Mouse (Mus musculus): ENCODE results near the gene Tjp1. TPM values are rescaled to one million over a fixed set of nuclear protein-coding genes. Genes with fewer than 3 reads are reported as not detected.

Gene Tjp1
- polyA plus RNA-seq, 2 experiments: 1.9 to 4.9 TPM

DNA sequence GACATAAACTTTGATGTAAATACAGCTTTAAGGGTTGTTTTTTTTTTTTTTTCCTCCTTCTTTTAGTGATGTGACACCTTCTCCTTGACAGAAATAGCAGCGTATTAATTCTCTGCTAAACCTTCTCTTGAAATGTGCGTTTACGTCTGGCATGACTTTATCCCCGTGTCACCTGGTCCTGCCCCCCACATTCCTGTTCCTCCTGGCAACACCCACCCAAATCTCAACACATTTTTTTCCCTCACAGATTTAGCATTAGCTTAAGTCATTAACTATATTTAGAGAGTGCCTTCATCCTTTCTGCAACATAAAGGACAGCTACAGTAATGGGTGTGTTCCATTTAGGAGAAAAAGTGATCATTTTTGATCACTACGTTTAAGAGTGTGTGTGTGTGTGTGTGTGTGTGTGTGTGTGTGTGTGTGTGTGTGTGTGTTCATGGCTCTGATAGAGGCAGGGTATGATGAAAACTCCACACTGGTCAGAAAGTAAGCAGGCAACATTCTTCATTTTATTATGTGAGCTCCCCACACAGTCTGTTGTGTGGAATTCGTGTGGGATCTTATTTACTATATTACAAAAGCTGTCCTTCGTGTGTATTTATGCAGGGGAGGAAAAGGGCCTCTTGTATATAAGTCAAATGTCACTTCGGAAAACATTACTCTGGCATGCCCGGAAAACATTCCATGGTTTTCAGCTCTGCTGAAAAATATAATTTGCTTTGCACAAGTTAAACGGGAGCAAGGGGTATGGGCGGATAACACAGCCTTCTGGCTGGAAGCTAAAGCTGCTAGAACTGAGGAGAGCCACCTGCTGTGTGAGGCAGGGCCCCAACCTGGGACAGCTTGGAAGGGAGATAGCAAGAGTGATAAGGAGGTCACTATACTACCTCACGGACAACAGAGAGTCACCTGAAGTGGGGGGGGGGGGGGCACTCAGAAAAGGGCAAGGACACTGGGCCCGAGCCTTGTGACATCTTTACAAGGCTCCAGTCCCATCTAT lies 113.3 kb downstream of the Tjp1 start:
- Histone ChIP-seq H3K4me2 (ENCODE audit: low read depth) (no peak overlapping the region), H3K4me3 (ENCODE audit: insufficient read depth in 1 of 2, low read depth in 2 of 2, low read length in 2 of 2) (no peak overlapping the region), H3K4me1 (replicated peaks; ENCODE audit: control insufficient read depth in 2 of 2, insufficient read depth in 2 of 2, low read length in 1 of 2) (peaks cover 0 to 2% of the 10 kb centered on the region in 2 experiments; a peak in 2 of 4 replicates), H3K9me3 (ENCODE audit: control insufficient read depth, low read length) (no peaks in the 10 kb centered on the region), H3K27ac (no peak overlapping the region), H3K36me3 (replicated peaks; ENCODE audit: control insufficient read depth, insufficient read depth, low read depth) (no peaks in the 10 kb centered on the region), H3K9ac (replicated peaks) (no peak overlapping the region), H3K27me3 (ENCODE audit: control insufficient read depth, insufficient read depth, low read length) (no peaks in the 10 kb centered on the region)
- WGBS (ENCODE audit: insufficient replicate concordance): 55% methylated on average over 13 of the region's 13 CpGs
- DNase-seq (ENCODE audit: low read depth in 3 of 3, low spot score in 3 of 3): no peak
- TF ChIP-seq EP300 (IDR thresholded peaks at IDR 0.05; ENCODE audit: low read depth) (no peak), CTCF (IDR thresholded peaks at IDR 0.05; ENCODE audit: low read depth) (no peak)
- no peak for ATAC-seq (ENCODE audit: insufficient read depth)

DNA sequence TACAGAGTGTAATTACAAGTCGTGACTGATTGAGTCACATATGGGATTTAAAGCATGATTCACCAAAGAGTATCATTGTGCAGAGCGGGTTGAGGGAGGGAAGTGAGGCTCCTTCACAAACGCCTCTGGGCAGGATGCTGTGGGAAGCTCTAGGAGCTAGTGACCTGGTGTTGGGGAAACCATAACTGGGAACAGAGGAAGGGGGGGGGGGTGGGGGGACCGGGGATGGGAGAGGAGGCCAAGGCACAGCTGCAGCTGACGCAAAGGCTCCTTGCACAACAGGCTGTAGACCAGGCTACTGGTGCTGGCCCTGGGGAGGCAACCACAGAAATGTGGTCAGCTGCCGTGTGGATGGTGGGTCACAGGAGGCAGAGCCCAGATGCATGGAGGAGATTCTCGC lies 116.9 kb downstream of the Tjp1 start:
- no peaks in the 10 kb centered on the region for H3K27me3 ChIP-seq (ENCODE audit: control insufficient read depth, insufficient read depth, low read length)

DNA sequence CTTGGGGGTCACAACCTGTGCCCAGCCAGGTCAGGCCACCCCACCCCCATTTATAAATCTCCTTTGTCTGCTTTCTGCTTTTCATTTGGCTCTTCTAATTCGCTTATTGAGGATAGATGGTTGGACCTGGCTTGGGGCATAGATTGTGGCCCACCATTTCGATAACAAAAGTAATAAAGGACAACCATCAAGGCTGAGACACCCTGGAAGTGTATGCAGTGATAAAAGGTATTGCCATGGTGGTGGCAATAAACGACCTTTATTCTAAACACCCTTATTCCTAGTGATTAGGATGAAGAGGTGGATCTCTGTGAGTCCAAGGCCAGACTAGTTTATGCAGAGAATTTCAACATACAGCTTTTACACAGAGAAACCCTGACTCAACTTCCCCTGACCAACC lies 121.2 kb downstream of the Tjp1 start:
- Histone ChIP-seq H3K27me3 (ENCODE audit: control insufficient read depth, insufficient read depth, low read length) (no peaks in the 10 kb centered on the region), H3K9ac (replicated peaks) (no peak overlapping the region), H3K4me2 (ENCODE audit: low read depth) (no peak overlapping the region), H3K4me3 (ENCODE audit: insufficient read depth in 1 of 2, low read depth in 2 of 2, low read length in 2 of 2) (no peak overlapping the region), H3K4me1 (replicated peaks; ENCODE audit: control insufficient read depth in 2 of 2, insufficient read depth in 2 of 2, low read length in 1 of 2) (no peaks in the 10 kb centered on the region; a peak in 1 of 4 replicates), H3K9me3 (ENCODE audit: control insufficient read depth, low read length) (no peaks in the 10 kb centered on the region), H3K36me3 (replicated peaks; ENCODE audit: control insufficient read depth, insufficient read depth, low read depth) (no peaks in the 10 kb centered on the region), H3K27ac (no peak overlapping the region)
- WGBS (ENCODE audit: insufficient replicate concordance): 51% methylated on average over 3 of the region's 3 CpGs
- TF ChIP-seq CTCF (IDR thresholded peaks at IDR 0.05; ENCODE audit: low read depth) (no peak), EP300 (IDR thresholded peaks at IDR 0.05; ENCODE audit: low read depth) (no peak)
- ATAC-seq (ENCODE audit: insufficient read depth) (no peak), DNase-seq (ENCODE audit: low read depth in 3 of 3, low spot score in 3 of 3) (no peak)

More for the DNA sequence above, 116.9 kb downstream of the Tjp1 start:
- H3K4me3 ChIP-seq (ENCODE audit: insufficient read depth in 1 of 2, low read depth in 2 of 2, low read length in 2 of 2): no peak overlapping the region
- no peak overlapping the region for H3K27ac ChIP-seq
- H3K4me2 ChIP-seq (ENCODE audit: low read depth): no peak overlapping the region
- H3K4me1 ChIP-seq (replicated peaks; ENCODE audit: control insufficient read depth in 2 of 2, insufficient read depth in 2 of 2, low read length in 1 of 2): no peaks in the 10 kb centered on the region; a peak in 1 of 4 replicates
- TF ChIP-seq EP300 (IDR thresholded peaks at IDR 0.05; ENCODE audit: low read depth) (no peak), CTCF (IDR thresholded peaks at IDR 0.05; ENCODE audit: low read depth) (no peak)
- no peaks in the 10 kb centered on the region for H3K9me3 ChIP-seq (ENCODE audit: control insufficient read depth, low read length)
- ATAC-seq (ENCODE audit: insufficient read depth) (no peak), DNase-seq (ENCODE audit: low read depth in 3 of 3, low spot score in 3 of 3) (no peak)
- H3K9ac ChIP-seq (replicated peaks): no peak overlapping the region
- no peaks in the 10 kb centered on the region for H3K36me3 ChIP-seq (replicated peaks; ENCODE audit: control insufficient read depth, insufficient read depth, low read depth)
- 21% methylated on average over 6 of the region's 7 CpGs for WGBS (ENCODE audit: insufficient replicate concordance)

DNA sequence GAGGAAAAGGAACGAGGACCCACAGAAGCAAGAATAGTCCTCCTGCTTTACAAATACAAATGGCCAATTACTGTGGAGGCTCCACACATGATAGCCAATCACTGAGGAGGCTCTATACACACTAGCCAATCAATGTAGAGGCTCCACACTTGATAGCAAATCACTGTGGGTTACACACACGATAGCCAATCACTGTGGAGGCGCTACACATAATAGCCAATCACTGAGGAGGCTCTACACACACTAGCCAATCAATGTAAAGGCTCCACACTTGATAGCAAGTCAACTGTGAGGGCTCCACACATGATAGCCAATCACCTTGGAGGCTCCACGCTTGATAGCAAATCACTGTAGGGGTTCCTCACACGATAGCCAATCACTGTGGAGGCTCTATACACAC lies 125.1 kb downstream of the Tjp1 start:
- ATAC-seq (ENCODE audit: insufficient read depth) (no peak), DNase-seq (ENCODE audit: low read depth in 3 of 3, low spot score in 3 of 3) (no peak)
- TF ChIP-seq EP300 (IDR thresholded peaks at IDR 0.05; ENCODE audit: low read depth) (no peak), CTCF (IDR thresholded peaks at IDR 0.05; ENCODE audit: low read depth) (no peak)
- H3K4me3 ChIP-seq (ENCODE audit: insufficient read depth in 1 of 2, low read depth in 2 of 2, low read length in 2 of 2): no peak overlapping the region
- no peak overlapping the region for H3K4me2 ChIP-seq (ENCODE audit: low read depth)
- no peak overlapping the region for H3K27ac ChIP-seq
- H3K4me1 ChIP-seq (replicated peaks; ENCODE audit: control insufficient read depth in 2 of 2, insufficient read depth in 2 of 2, low read length in 1 of 2): no peaks in the 10 kb centered on the region
- WGBS (ENCODE audit: insufficient replicate concordance): 68% methylated on average over 5 of the region's 5 CpGs
- no peaks in the 10 kb centered on the region for H3K9me3 ChIP-seq (ENCODE audit: control insufficient read depth, low read length)
- no peaks in the 10 kb centered on the region for H3K27me3 ChIP-seq (ENCODE audit: control insufficient read depth, insufficient read depth, low read length)
- no peaks in the 10 kb centered on the region for H3K36me3 ChIP-seq (replicated peaks; ENCODE audit: control insufficient read depth, insufficient read depth, low read depth)
- H3K9ac ChIP-seq (replicated peaks): no peak overlapping the region

DNA sequence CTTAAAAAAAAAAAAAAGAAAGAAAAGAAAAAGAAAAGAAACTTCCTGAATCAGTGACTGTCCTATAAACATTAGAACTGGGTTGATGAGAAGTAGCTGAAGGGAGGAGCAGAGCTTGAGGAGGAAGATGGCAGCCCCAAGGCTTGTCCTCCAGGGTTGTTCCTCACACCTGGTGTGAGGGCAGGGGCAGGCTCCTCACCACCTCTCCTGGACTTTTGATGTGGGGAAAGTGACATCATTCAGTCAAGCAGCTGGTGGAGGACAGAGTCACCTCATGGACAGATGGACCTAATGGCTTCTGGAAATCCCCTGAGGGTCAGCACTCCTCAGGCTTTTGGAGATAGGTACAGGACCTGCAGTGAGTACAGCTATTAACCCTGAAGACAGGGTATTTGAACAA lies 126.0 kb downstream of the Tjp1 start:
- Histone ChIP-seq H3K36me3 (replicated peaks; ENCODE audit: control insufficient read depth, insufficient read depth, low read depth) (no peaks in the 10 kb centered on the region), H3K4me1 (replicated peaks; ENCODE audit: control insufficient read depth in 2 of 2, insufficient read depth in 2 of 2, low read length in 1 of 2) (no peaks in the 10 kb centered on the region), H3K9me3 (ENCODE audit: control insufficient read depth, low read length) (no peaks in the 10 kb centered on the region), H3K27me3 (ENCODE audit: control insufficient read depth, insufficient read depth, low read length) (no peaks in the 10 kb centered on the region), H3K4me2 (ENCODE audit: low read depth) (no peak overlapping the region), H3K27ac (no peak overlapping the region), H3K9ac (replicated peaks) (no peak overlapping the region), H3K4me3 (ENCODE audit: insufficient read depth in 1 of 2, low read depth in 2 of 2, low read length in 2 of 2) (no peak overlapping the region)
- ATAC-seq (ENCODE audit: insufficient read depth) (no peak), DNase-seq (ENCODE audit: low read depth in 3 of 3, low spot score in 3 of 3) (no peak)
- TF ChIP-seq EP300 (IDR thresholded peaks at IDR 0.05; ENCODE audit: low read depth) (no peak), CTCF (IDR thresholded peaks at IDR 0.05; ENCODE audit: low read depth) (no peak)
